In genomic region chr9:99681980-99682570, GRCm38 (mm10) we compare ENCODE assay signal across 17 mouse cellular contexts. TPM values are rescaled to one million over a fixed set of nuclear protein-coding genes. Genes with fewer than 3 reads are reported as not detected.
A peak's percentile ranks its signal among the peaks of the same experiment; 100 is the strongest.
DNase-seq lines count a peak whose midpoint lies in the region; ATAC-seq lines count a peak whose summit lies in the region.
"Had no signal": no experiment of that assay in that cellular context is flagged by ENCODE, and none has a peak within 500 bp of the region (broad histone marks: within the 10 kb centered on the region; RNA-seq: fewer than 3 reads in every experiment).

No protein-coding gene starts in this region.

- peak overlapping the region; percentile 59 for H3K4me2 ChIP-seq in heart, embryonic 14.5 days (ENCODE audit: low read length)
- H3K4me2 ChIP-seq in liver, embryonic 12.5 days, result no peak overlapping the region
- H3K4me2 ChIP-seq in midbrain, embryonic 14.5 days (ENCODE audit: low read length), result no peak overlapping the region
- H3K4me2 ChIP-seq: intestine, embryonic 15.5 days; limb, embryonic 13.5 days had no signal

- no peaks in the 10 kb centered on the region for H3K9me3 ChIP-seq in heart, embryonic 14.5 days (ENCODE audit: control insufficient read depth, low read length)
- H3K9me3 ChIP-seq in liver, embryonic 12.5 days (replicated peaks), result no peaks in the 10 kb centered on the region
- H3K9me3 ChIP-seq in midbrain, embryonic 14.5 days (ENCODE audit: control insufficient read depth, low read length), result no peaks in the 10 kb centered on the region
- H3K9me3 ChIP-seq: intestine, embryonic 15.5 days; limb, embryonic 13.5 days had no signal

- peak; percentile 64; the same call in 1 of the 2 replicates for ATAC-seq in heart, embryonic 14.5 days (ENCODE audit: insufficient number of reproducible peaks, insufficient read depth, low FRiP score, low read depth)
- ATAC-seq in liver, embryonic 12.5 days, result no peak
- ATAC-seq in midbrain, embryonic 14.5 days (ENCODE audit: low FRiP score, low TSS enrichment), result no peak
- ATAC-seq: intestine, embryonic 15.5 days had no signal

- H3K36me3 ChIP-seq in heart, embryonic 14.5 days (ENCODE audit: control insufficient read depth, insufficient read depth, low read length), result no peaks in the 10 kb centered on the region
- no peaks in the 10 kb centered on the region for H3K36me3 ChIP-seq in liver, embryonic 12.5 days
- no peaks in the 10 kb centered on the region for H3K36me3 ChIP-seq in midbrain, embryonic 14.5 days (ENCODE audit: control insufficient read depth, insufficient read depth, low read length)
- H3K36me3 ChIP-seq: intestine, embryonic 15.5 days; limb, embryonic 13.5 days had no signal

- H3K27me3 ChIP-seq in heart, embryonic 14.5 days (ENCODE audit: control insufficient read depth, insufficient read depth, low read length), result no peaks in the 10 kb centered on the region
- H3K27me3 ChIP-seq in liver, embryonic 12.5 days (replicated peaks), result no peaks in the 10 kb centered on the region
- no peaks in the 10 kb centered on the region for H3K27me3 ChIP-seq in midbrain, embryonic 14.5 days (ENCODE audit: control insufficient read depth, insufficient read depth, low read length)
- H3K27me3 ChIP-seq: intestine, embryonic 15.5 days; limb, embryonic 13.5 days had no signal

- H3K27ac ChIP-seq in heart, embryonic 14.5 days (replicated peaks in 1 of 2; ENCODE audit: control insufficient read depth in 1 of 2, insufficient read depth in 1 of 2, low read depth in 2 of 2, low read length in 2 of 2), result peak overlapping the region; percentile 58 to 64
- H3K27ac ChIP-seq in liver, embryonic 12.5 days, result no peak overlapping the region
- H3K27ac ChIP-seq in midbrain, embryonic 14.5 days (replicated peaks; ENCODE audit: low read depth, low read length), result no peak overlapping the region
- H3K27ac ChIP-seq: intestine, embryonic 15.5 days; limb, embryonic 13.5 days had no signal

- H3K9ac ChIP-seq in heart, embryonic 14.5 days (ENCODE audit: low read length), result no peak overlapping the region
- H3K9ac ChIP-seq in liver, embryonic 12.5 days, result no peak overlapping the region
- H3K9ac ChIP-seq in midbrain, embryonic 14.5 days (replicated peaks; ENCODE audit: low read length), result no peak overlapping the region
- H3K9ac ChIP-seq: intestine, embryonic 15.5 days; limb, embryonic 13.5 days had no signal

- peak overlapping the region; percentile 17 to 23; a peak in 3 of 4 replicates for H3K4me3 ChIP-seq in heart, embryonic 14.5 days (ENCODE audit: control insufficient read depth in 1 of 2, insufficient read depth in 1 of 2, low read depth in 1 of 2, low read length in 2 of 2)
- no peak overlapping the region for H3K4me3 ChIP-seq in liver, embryonic 12.5 days
- H3K4me3 ChIP-seq in midbrain, embryonic 14.5 days (replicated peaks; ENCODE audit: low read depth, low read length), result no peak overlapping the region
- H3K4me3 ChIP-seq: erythroblast, embryonic 14.5 days; intestine, embryonic 15.5 days; limb, embryonic 13.5 days had no signal

- WGBS in heart, embryonic 14.5 days, result 20% methylated on average over 21 of the region's 21 CpGs
- 81% methylated on average over 21 of the region's 21 CpGs for WGBS in liver, embryonic 12.5 days (ENCODE audit: insufficient replicate concordance)
- 75% methylated on average over 21 of the region's 21 CpGs for WGBS in midbrain, embryonic 14.5 days

- peak; percentile 52 to 58 for DNase-seq in cerebellum, postnatal 10 days
- no peak for DNase-seq in cerebellum, adult 9-10 months
- no peak for DNase-seq in heart, adult 9 months (ENCODE audit: low spot score in 2 of 2)
- peak; percentile 31 to 32 for DNase-seq in frontal cortex, postnatal 14 days (ENCODE audit: low spot score in 2 of 2)
- DNase-seq in lung, postnatal 36 days, result peak; percentile 13
- no peak for DNase-seq in midbrain, embryonic 14.5 days
- DNase-seq: adrenal gland, adult 8-10 months; embryo, embryonic 11 days; kidney, postnatal 36 days; thymus, adult 18-20 months had no signal

- peaks cover 3 to 5% of the 10 kb centered on the region in 2 experiments; a peak in 3 of 4 replicates for H3K4me1 ChIP-seq in heart, embryonic 14.5 days (ENCODE audit: control insufficient read depth in 2 of 2, insufficient read depth in 2 of 2, low read length in 2 of 2)
- H3K4me1 ChIP-seq in liver, embryonic 12.5 days, result no peaks in the 10 kb centered on the region
- H3K4me1 ChIP-seq in midbrain, embryonic 14.5 days (ENCODE audit: control insufficient read depth, insufficient read depth, low read length), result no peaks in the 10 kb centered on the region
- H3K4me1 ChIP-seq: intestine, embryonic 15.5 days; limb, embryonic 13.5 days had no signal

RNA-seq across cellular contexts. Expression of gene Cldn18, which starts 35.0 kb away (rescaled TPM):
- 0.07 TPM in 1 of 2 replicates, not detected in the other for polyA plus RNA-seq in heart, embryonic 14.5 days (2014; fragmentation: Nextera tagmentation; extraction: Ambion mirVana)
- 0.12 TPM in 1 of 2 replicates, not detected in the other for polyA plus RNA-seq in liver, embryonic 12.5 days (2016; fragmentation: Nextera tagmentation; extraction: Ambion mirVana)
- not detected in 2 replicates for polyA plus RNA-seq in midbrain, embryonic 14.5 days (2014; fragmentation: Nextera tagmentation; extraction: Ambion mirVana)
- polyA plus RNA-seq: erythroblast, embryonic 14.5 days; gonadal fat pad, adult 2 months; limb, embryonic 13.5 days; midbrain, postnatal 0 days had no signal

RNA-seq across cellular contexts. Expression of gene Dzip1l, which starts 52.8 kb away (rescaled TPM):
- polyA plus RNA-seq in heart, embryonic 14.5 days (2014; fragmentation: Nextera tagmentation; extraction: Ambion mirVana), result 13.7 and 14.6 TPM in 2 replicates
- 2.9 and 3.1 TPM in 2 replicates for polyA plus RNA-seq in liver, embryonic 12.5 days (2016; fragmentation: Nextera tagmentation; extraction: Ambion mirVana)
- 4.8 and 7.9 TPM in 2 replicates for polyA plus RNA-seq in midbrain, embryonic 14.5 days (2014; fragmentation: Nextera tagmentation; extraction: Ambion mirVana)

Comparison
In these comparisons a context has a peak if more than half of its experiments do, and no peak if none do; other contexts are left out.
1. DNase-seq: peak in cerebellum, postnatal 10 days (2 of 2), frontal cortex, postnatal 14 days (2 of 2) and lung, postnatal 36 days (single experiment); none in cerebellum, adult 9-10 months (single experiment), heart, adult 9 months (0 of 2) and midbrain, embryonic 14.5 days (single experiment).
2. H3K27ac ChIP-seq: peak in heart, embryonic 14.5 days (2 of 2); none in liver, embryonic 12.5 days (single experiment) and midbrain, embryonic 14.5 days (single experiment).
3. H3K4me3 ChIP-seq: peak in heart, embryonic 14.5 days (2 of 2); none in liver, embryonic 12.5 days (single experiment) and midbrain, embryonic 14.5 days (single experiment).